Mouse (Mus musculus) neural tube, embryonic 12.5 days (tissue): ENCODE results near the gene Sri. TPM values are rescaled to one million over a fixed set of nuclear protein-coding genes. Genes with fewer than 3 reads are reported as not detected.

Experiments used
- ATAC-seq: fragments of 200-750 bp; cut with Nextera tagmentation; 2 replicates; pipeline ENCODE4 v1.8.0; 2017; ENCODE audit warnings: low read depth, mild to moderate bottlenecking, moderate TSS enrichment, moderate library complexity; ENCODE audit not compliant: low FRiP score
- H3K27ac ChIP-seq: fragments of 300-500 bp; sonication (generic); 2 replicates; pipeline ENCODE4 v1.5.1; 2016
- H3K27me3 ChIP-seq: fragments of 300-500 bp; sonication (generic); replicated peaks from 2 replicates; pipeline ENCODE4 v1.6.1; 2016; ENCODE audit warnings: mild to moderate bottlenecking
- H3K36me3 ChIP-seq: fragments of 300-500 bp; sonication (generic); 2 replicates; pipeline ENCODE4 v1.6.1; 2016; ENCODE audit warnings: mild to moderate bottlenecking
- H3K4me1 ChIP-seq: fragments of 300-500 bp; sonication (generic); 2 replicates; pipeline ENCODE4 v1.6.1; 2016
- H3K4me2 ChIP-seq: fragments of 300-500 bp; sonication (generic); replicated peaks from 2 replicates; pipeline ENCODE4 v1.6.1; 2016; ENCODE audit warnings: mild to moderate bottlenecking
- H3K4me3 ChIP-seq: fragments of 300-500 bp; sonication (generic); 2 replicates; pipeline ENCODE4 v1.5.1; 2016
- H3K9ac ChIP-seq: fragments of 300-500 bp; sonication (generic); 2 replicates; pipeline ENCODE4 v1.6.1; 2016; ENCODE audit warnings: mild to moderate bottlenecking
- H3K9me3 ChIP-seq: fragments of 300-500 bp; sonication (generic); 2 replicates; pipeline ENCODE4 v1.6.1; 2016; ENCODE audit warnings: mild to moderate bottlenecking
- WGBS: fragments of 180-500 bp; shearing (Covaris S2); methylation state at CpG from one replicate; pipeline ENCODE4 v1.1.7; 2016; 5-methylcytosine and 5-hydroxymethylcytosine counted together
- polyA plus RNA-seq: library from polyadenylated mRNA; unstranded; fragments of >200 nt; fragmentation: Nextera tagmentation; extraction: Ambion mirVana; gene quantifications from 2 replicates; pipeline ENCODE4 v1.2.1, GENCODE M21; 2016

Gene Sri
- polyA plus RNA-seq, 1 experiment from 2014 or later, result 171 TPM

- Histone ChIP-seq H3K27ac (no peak overlapping the region), H3K4me1 (no peaks in the 10 kb centered on the region), H3K9ac (no peak overlapping the region), H3K4me3 (no peak overlapping the region), H3K4me2 (no peak overlapping the region), H3K27me3 (no peaks in the 10 kb centered on the region), H3K9me3 (no peaks in the 10 kb centered on the region), H3K36me3 (peaks cover 30% of the 10 kb centered on the region)
- 89% methylated on average over 2 of the region's 2 CpGs for WGBS
- ATAC-seq, result no peak
Observed at GRCm38 (mm10) chr5:8062469-8062868, 16.6 kb downstream of the Sri start.

- H3K27me3 ChIP-seq, result no peaks in the 10 kb centered on the region
- no peak for ATAC-seq
- no peak overlapping the region for H3K9ac ChIP-seq
- H3K4me2 ChIP-seq, result no peak overlapping the region
- peaks cover 31% of the 10 kb centered on the region for H3K36me3 ChIP-seq
- H3K4me3 ChIP-seq, result no peak overlapping the region
- H3K4me1 ChIP-seq, result no peaks in the 10 kb centered on the region
- 71% methylated on average over 6 of the region's 6 CpGs for WGBS
- no peaks in the 10 kb centered on the region for H3K9me3 ChIP-seq
- H3K27ac ChIP-seq, result no peak overlapping the region
Observed at GRCm38 (mm10) chr5:8063207-8063606, 17.3 kb downstream of the Sri start.

GRCm38 (mm10) chr5:8073406-8073805 is 27.5 kb downstream of the Sri start:
- no peak for ATAC-seq
- Histone ChIP-seq H3K4me3 (no peak overlapping the region), H3K9me3 (no peaks in the 10 kb centered on the region), H3K27ac (no peak overlapping the region), H3K27me3 (no peaks in the 10 kb centered on the region), H3K36me3 (peaks cover 6% of the 10 kb centered on the region; the same call in 1 of the 2 replicates), H3K4me2 (no peak overlapping the region), H3K4me1 (no peaks in the 10 kb centered on the region), H3K9ac (no peak overlapping the region)
- WGBS, result 92% methylated on average over 9 of the region's 9 CpGs

GRCm38 (mm10) chr5:8073901-8074561 is 28.2 kb downstream of the Sri start:
- H3K9ac ChIP-seq, result no peak overlapping the region
- no peak overlapping the region for H3K4me2 ChIP-seq
- H3K4me1 ChIP-seq, result no peaks in the 10 kb centered on the region
- H3K27ac ChIP-seq, result no peak overlapping the region
- 87% methylated on average over 9 of the region's 9 CpGs for WGBS
- no peaks in the 10 kb centered on the region for H3K9me3 ChIP-seq
- H3K36me3 ChIP-seq, result peaks cover 6% of the 10 kb centered on the region; the same call in 1 of the 2 replicates
- H3K27me3 ChIP-seq, result no peaks in the 10 kb centered on the region
- no peak for ATAC-seq
- H3K4me3 ChIP-seq, result no peak overlapping the region

GRCm38 (mm10) chr5:8077481-8077880 is 31.6 kb downstream of the Sri start:
- Histone ChIP-seq H3K9ac (no peak overlapping the region), H3K4me3 (no peak overlapping the region), H3K9me3 (no peaks in the 10 kb centered on the region), H3K4me1 (no peaks in the 10 kb centered on the region), H3K36me3 (0 out of 2 replicates have a peak, but pooled peaks cover 3% of the 10 kb centered on the region), H3K27me3 (no peaks in the 10 kb centered on the region), H3K4me2 (no peak overlapping the region), H3K27ac (no peak overlapping the region)
- no peak for ATAC-seq
- WGBS, result 91% methylated on average over 8 of the region's 8 CpGs

- Histone ChIP-seq H3K9ac (no peak overlapping the region), H3K9me3 (no peaks in the 10 kb centered on the region), H3K27ac (no peak overlapping the region), H3K27me3 (no peaks in the 10 kb centered on the region), H3K4me1 (no peaks in the 10 kb centered on the region), H3K4me2 (no peak overlapping the region), H3K36me3 (no peaks in the 10 kb centered on the region), H3K4me3 (no peak overlapping the region)
- 79% methylated on average over 20 of the region's 20 CpGs for WGBS
- ATAC-seq, result no peak
Observed at GRCm38 (mm10) chr5:8082800-8083509, 37.1 kb downstream of the Sri start.

- no peak for ATAC-seq
- WGBS, result 92% methylated on average over 3 of the region's 3 CpGs
- H3K27me3 ChIP-seq, result no peaks in the 10 kb centered on the region
Observed at GRCm38 (mm10) chr5:8085661-8086060, 39.8 kb downstream of the Sri start.

GRCm38 (mm10) chr5:8088147-8088546 is 42.3 kb downstream of the Sri start:
- Histone ChIP-seq H3K27me3 (no peaks in the 10 kb centered on the region), H3K27ac (no peak overlapping the region), H3K36me3 (no peaks in the 10 kb centered on the region), H3K4me1 (no peaks in the 10 kb centered on the region), H3K9ac (no peak overlapping the region), H3K4me2 (no peak overlapping the region), H3K9me3 (no peaks in the 10 kb centered on the region), H3K4me3 (no peak overlapping the region)
- WGBS, result 78% methylated on average over 3 of the region's 3 CpGs
- no peak for ATAC-seq

More at GRCm38 (mm10) chr5:8085661-8086060, 39.8 kb downstream of the Sri start:
- H3K4me3 ChIP-seq, result no peak overlapping the region
- no peaks in the 10 kb centered on the region for H3K36me3 ChIP-seq
- H3K4me2 ChIP-seq, result no peak overlapping the region
- no peaks in the 10 kb centered on the region for H3K9me3 ChIP-seq
- no peak overlapping the region for H3K9ac ChIP-seq
- H3K27ac ChIP-seq, result no peak overlapping the region
- no peaks in the 10 kb centered on the region for H3K4me1 ChIP-seq

- no peak for ATAC-seq
Observed at GRCm38 (mm10) chr5:8094921-8095320, 49.0 kb downstream of the Sri start.

GRCm38 (mm10) chr5:8095689-8096088 is 49.8 kb downstream of the Sri start:
- no peaks in the 10 kb centered on the region for H3K9me3 ChIP-seq
- H3K4me2 ChIP-seq, result no peak overlapping the region
- no peak for ATAC-seq
- H3K27me3 ChIP-seq, result no peaks in the 10 kb centered on the region
- H3K36me3 ChIP-seq, result no peaks in the 10 kb centered on the region
- 85% methylated on average over 1 of the region's 1 CpGs for WGBS
- no peaks in the 10 kb centered on the region for H3K4me1 ChIP-seq
- H3K9ac ChIP-seq, result no peak overlapping the region
- no peak overlapping the region for H3K4me3 ChIP-seq
- no peak overlapping the region for H3K27ac ChIP-seq

More at GRCm38 (mm10) chr5:8094921-8095320, 49.0 kb downstream of the Sri start:
- Histone ChIP-seq H3K27me3 (no peaks in the 10 kb centered on the region), H3K4me1 (no peaks in the 10 kb centered on the region), H3K4me3 (no peak overlapping the region), H3K9ac (no peak overlapping the region), H3K36me3 (no peaks in the 10 kb centered on the region), H3K27ac (no peak overlapping the region), H3K4me2 (no peak overlapping the region), H3K9me3 (no peaks in the 10 kb centered on the region)
- WGBS, result 74% methylated on average over 5 of the region's 5 CpGs

GRCm38 (mm10) chr5:8111691-8112090 is 65.8 kb downstream of the Sri start:
- ATAC-seq, result no peak
- Histone ChIP-seq H3K27me3 (no peaks in the 10 kb centered on the region), H3K9me3 (no peaks in the 10 kb centered on the region), H3K4me3 (no peak overlapping the region), H3K9ac (no peak overlapping the region), H3K27ac (no peak overlapping the region), H3K4me1 (no peaks in the 10 kb centered on the region), H3K4me2 (no peak overlapping the region), H3K36me3 (no peaks in the 10 kb centered on the region)
- 90% methylated on average over 3 of the region's 3 CpGs for WGBS

- Histone ChIP-seq H3K36me3 (no peaks in the 10 kb centered on the region), H3K4me2 (no peak overlapping the region), H3K4me1 (no peaks in the 10 kb centered on the region), H3K9me3 (no peaks in the 10 kb centered on the region), H3K9ac (no peak overlapping the region), H3K27ac (no peak overlapping the region), H3K4me3 (no peak overlapping the region), H3K27me3 (no peaks in the 10 kb centered on the region)
- no peak for ATAC-seq
- 96% methylated on average over 5 of the region's 5 CpGs for WGBS
Observed at GRCm38 (mm10) chr5:8112246-8112645, 66.4 kb downstream of the Sri start.
